Mouse (Mus musculus) spleen, postnatal 10 days (tissue): ENCODE data around the gene Tnfrsf13c.

ENCODE experiments used
- DNase-seq, 2 experiments: peaks; one replicate each; pipeline ENCODE4 v3.0.0; 2021 to 2022; ENCODE audit warnings: low spot score in 2 of 2

Gene Tnfrsf13c

DNA sequence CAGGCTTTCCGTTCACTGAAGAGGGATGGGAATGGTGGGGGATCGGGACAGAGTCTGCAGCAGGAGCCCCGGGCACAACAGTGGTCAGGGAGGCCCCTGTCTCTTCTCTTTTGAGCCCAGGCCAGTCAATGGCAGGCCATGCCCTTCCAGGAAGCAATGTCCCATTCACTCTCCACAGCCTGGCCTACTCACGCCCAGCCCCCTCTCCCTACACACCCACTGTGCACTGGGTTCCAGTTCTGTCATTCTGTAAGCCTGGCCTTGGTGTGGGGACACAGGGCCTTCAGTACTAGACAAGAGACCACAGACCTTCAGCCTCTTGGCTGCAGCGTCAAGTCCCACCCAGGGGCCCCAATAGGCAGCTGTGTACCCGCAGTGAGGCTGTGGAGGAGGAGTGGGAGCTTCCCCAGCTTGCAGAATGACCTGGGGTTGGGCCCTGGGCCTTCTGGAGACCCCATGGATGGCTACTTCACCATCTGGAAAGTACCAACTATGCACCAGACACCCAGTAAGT lies 6.0 kb upstream of the Tnfrsf13c start:
- DNase-seq = no peak

DNA sequence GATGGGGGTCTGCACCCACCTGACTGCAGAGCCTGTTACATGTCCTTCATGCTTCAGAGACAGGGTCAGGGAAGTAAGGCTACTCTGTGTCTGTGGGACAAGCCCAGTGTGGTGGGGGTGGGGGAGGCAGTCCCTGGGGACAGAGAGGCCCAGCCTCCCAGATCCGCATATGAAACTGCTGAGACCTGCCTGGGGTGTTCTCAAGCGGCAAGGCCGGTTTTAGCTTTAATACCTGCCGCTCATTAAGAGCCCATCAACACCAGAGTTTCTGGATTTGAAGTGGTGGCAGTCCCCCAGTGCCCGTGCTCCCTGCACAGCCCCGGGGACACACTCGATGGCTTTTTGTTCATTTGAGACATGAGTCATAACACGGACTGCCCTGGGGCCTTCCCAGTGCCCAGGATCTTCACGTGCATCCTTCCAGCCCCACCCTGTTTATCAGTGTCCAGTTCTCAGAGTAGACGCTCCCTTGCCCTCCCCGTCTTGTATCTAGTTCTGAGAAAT lies 5.4 kb upstream of the Tnfrsf13c start:
- DNase-seq = peak in 1 of 2 experiments; percentile 73

- DNase-seq = no peak
These were observed 1.6 kb upstream of the Tnfrsf13c start for GRCm38 (mm10) chr15:82225769-82226168.

DNA sequence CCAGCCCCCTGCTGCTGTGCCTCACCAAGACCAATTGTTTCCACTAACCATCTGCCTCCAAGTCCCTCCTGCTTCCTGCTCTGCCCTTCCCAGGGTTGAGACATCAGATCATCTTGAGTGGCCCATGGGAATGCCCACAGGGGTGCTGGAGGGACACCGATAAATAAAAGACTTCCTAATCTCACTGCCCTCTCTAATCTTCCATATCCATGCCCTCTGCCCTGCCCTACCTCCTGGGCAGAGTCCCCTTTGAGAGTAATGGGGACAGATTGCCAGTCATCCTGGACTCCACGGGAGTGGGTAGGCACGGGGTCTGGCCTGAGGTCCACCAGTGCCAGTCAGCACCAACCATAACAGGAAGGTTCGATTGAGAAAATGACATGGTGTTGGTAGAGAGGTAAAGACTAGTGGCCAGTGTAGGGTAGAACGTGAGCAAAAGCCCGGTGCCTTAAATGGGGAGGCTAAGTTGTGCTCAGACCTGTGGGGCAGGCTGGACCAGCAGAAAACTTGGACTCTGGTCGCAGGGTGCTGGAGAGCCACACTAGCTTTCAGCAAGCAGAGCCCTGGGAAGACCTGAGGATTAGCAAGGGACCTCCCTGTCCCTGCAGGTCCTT lies 540 bp upstream of the Tnfrsf13c start:
- no peak for DNase-seq

- no peak for DNase-seq
These were observed 918 bp downstream of the Tnfrsf13c start for GRCm38 (mm10) chr15:82223251-82223650.

DNA sequence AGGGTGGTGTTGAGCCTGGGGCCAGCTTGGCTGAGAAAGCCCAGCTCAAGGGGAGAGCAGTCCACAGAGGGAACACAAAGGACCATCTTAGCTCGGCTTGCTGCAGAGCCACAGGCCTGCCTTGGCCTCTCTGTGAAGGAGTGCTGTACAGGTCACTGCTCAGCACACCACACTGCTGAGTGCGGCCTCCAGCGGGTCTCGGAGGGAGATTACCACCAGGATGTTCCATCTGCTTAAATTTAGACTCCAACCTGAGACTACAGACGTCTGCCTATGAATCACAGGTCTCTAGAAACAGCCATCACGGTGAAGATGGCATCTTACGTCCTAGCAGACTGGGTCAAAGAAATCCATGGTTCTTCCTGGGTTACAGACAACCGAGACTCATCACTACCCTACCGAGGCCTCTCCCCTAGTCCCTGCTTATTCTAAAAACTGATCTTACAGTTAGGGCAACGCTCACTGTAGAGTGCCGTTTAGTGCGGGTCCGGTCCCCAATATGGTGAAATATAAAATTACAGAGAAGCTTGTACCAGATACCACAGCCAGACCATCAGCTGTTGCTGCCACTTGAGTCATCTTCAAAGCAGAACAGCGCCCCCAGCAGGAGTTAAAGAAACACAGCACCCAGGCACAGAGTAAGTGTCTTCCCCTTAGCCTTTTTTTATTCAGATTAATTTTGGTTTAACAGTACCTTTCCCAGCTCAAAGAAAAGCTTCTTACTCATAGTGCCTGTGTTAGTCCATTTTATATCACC lies 2.9 kb downstream of the Tnfrsf13c start:
- no peak for DNase-seq

GRCm38 (mm10) chr15:82220003-82220675 lies 4.0 kb downstream of the Tnfrsf13c start:
- no peak for DNase-seq

DNA sequence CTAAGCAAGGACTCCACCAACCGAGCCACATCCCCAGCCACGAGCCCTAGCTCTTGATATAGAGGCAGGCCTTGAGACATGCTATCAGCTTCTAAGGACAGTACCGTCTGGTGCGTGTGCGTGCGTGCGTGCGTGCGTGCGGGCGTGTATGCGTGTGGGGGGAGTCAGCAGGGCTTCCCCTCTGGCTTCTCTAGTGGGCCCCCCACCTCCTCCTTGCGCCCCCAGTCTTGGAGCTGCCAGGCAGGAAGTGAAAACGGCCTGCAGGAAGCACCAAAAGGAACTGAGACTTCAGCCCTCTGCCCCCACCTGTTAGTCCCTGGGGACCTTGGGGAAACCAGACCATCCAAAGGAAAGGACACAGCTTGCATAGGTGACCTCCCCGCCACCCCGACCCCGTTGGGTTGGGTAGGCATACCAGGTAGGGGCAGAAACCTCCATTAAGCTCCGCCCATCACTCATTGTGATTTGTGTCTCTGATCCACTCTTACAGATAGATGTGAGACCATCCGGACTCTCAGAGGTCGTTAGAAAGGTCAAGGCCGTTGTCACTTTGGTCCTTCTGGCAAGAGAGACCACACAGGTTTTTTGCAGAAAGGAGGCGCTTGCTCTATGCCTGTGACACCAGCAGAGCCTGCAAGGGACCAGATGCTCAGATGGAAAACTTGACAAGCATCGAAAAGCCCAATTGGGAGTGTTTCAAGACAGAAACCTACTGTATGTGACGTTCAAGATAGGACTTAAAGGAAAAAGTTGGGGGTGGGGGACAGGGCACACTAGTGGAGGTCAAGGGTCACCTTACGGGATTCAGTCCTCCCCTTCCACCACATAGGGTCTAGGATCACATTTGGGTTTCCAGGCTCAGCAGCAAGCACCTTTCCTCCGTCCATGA lies 5.1 kb downstream of the Tnfrsf13c start:
- peak in 1 of 2 experiments; percentile 78 for DNase-seq

DNA sequence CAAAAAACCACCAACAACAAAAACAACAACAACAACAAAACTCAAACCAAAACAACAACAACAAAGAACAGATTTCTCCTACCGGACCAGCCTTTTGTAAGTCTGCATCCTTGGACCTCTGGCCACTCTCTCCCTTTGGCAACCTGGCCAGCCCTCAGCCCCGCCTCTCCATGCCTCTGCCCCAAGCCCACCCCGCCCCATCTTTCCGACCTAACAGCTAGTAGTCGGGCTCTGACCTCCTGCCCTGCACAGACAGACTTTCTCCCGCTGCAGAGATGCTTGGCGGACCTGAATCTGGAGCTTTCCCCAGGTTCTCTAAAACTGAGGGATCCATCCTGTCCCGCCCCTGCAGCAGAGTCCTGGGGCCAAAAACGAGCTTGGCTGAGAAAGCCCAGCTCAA lies 6.2 kb downstream of the Tnfrsf13c start:
- no peak for DNase-seq

GRCm38 (mm10) chr15:82217039-82217438 lies 7.1 kb downstream of the Tnfrsf13c start:
- no peak for DNase-seq

GRCm38 (mm10) chr15:82216142-82216827 lies 7.9 kb downstream of the Tnfrsf13c start:
- DNase-seq = no peak

DNA sequence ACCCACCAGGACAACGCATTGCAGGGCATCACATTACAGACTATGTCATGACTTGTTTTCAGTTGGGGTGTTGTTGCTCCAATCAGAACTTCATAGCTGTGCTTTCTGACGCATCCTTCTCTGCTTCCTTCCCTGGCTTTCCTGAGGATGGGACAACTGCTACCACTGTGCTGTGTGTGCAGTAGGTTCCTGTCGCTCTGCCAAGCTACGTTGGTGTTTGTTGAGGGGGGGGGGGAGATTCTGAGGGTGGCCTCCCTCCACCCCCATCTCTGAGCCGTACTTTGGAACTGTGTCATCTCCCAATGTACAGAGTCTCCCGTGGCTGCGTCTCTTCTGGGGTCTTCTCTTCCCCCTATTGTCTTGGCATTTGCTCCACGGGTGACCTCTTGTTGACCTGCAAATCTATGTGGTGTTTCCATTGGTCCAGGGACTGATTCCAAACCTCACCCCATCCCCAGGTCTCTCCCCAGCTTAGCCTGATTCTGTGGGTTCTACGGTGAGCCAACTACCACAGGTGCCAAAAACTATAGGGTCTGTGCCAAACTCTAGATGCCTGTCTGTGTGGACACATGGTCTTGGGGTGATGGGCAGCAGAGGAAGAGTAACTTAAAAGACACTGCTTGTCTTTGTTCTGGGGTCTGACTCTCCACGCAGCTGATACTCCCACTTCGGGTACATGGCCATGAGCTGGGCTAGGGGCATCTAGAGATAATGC lies 8.7 kb downstream of the Tnfrsf13c start:
- no peak for DNase-seq

DNA sequence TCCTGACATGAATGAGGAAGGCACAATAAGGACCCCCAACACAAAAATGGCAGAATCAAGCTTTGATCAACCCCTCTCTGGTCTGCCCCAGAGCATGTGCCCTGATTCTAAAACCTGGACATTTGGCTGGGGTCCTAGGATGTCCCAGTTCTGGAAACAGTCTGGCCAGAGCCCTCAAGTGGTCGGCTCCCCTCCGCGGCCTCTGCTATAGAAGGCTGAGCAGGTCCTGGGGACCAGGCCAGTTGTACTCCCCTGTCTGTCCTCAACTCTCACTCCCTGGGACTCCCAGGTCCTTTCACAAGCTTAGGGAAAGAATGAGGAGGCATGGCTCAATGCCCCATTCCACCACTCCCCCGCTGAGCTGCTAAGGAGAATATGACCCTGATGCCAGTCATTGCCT lies 10.9 kb downstream of the Tnfrsf13c start:
- no peak for DNase-seq

DNA sequence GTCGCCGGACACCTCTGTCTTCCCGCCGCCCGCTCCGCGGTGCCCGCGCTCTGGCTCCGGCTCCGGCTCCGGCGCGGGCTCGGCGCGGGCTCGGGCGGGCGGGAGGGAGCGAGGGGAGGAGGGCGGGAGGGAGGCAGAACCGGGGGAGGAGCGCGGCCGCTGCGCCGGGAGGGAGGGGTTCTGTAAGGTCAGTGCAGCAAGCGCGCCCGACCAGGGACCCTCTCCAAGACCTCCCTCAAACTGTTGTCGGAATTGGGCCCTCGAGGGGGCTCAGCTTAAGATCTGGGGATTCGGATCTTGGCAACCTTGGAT lies 11.5 kb downstream of the Tnfrsf13c start, which contains the start of gene Shisa8:
Gene Shisa8 (minus strand): TSS at position 64 of the 312 bp plus-strand sequence.
- no peak for DNase-seq

GRCm38 (mm10) chr15:82211911-82212751 lies 12.0 kb downstream of the Tnfrsf13c start:
- DNase-seq = no peak

DNA sequence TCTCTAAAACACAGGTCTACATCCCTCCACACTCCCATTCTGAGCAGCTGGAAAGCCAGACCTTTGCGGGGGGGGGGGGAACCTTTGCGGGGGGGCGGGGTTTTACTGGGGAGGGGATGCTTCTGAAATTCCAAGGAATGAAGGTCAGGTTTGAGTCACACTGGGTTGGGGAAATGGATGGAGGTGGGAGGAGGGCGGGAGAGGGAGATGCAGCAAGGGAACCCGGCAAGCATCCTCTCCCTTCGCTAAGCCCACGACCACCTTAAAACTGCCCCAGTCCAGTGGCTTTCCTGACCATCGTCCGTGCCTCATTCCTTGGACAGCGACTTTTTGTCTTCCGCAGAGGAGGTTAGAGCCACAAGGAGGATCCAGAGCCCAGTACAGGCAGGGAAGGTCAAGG lies 12.9 kb downstream of the Tnfrsf13c start:
- no peak for DNase-seq

DNA sequence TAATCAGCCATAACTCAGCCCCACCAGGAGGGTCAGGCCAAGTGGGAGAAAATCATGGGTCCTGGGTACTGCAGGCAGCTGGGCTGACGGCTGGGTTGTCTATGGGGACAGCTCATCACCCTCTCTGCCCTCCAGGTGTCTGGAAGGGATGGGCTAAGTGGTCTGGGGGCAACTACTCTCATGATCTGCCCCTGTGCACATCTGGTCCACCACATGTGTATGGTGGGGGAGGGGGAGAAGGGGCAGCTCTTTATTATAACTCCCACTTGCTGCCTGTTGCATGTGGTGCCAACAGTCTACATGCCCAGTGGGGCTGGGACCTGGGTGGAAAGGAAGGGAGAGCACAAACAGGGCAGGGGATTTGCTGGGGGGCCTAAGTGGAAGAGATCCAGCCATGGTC lies 13.4 kb downstream of the Tnfrsf13c start:
- DNase-seq = no peak

DNA sequence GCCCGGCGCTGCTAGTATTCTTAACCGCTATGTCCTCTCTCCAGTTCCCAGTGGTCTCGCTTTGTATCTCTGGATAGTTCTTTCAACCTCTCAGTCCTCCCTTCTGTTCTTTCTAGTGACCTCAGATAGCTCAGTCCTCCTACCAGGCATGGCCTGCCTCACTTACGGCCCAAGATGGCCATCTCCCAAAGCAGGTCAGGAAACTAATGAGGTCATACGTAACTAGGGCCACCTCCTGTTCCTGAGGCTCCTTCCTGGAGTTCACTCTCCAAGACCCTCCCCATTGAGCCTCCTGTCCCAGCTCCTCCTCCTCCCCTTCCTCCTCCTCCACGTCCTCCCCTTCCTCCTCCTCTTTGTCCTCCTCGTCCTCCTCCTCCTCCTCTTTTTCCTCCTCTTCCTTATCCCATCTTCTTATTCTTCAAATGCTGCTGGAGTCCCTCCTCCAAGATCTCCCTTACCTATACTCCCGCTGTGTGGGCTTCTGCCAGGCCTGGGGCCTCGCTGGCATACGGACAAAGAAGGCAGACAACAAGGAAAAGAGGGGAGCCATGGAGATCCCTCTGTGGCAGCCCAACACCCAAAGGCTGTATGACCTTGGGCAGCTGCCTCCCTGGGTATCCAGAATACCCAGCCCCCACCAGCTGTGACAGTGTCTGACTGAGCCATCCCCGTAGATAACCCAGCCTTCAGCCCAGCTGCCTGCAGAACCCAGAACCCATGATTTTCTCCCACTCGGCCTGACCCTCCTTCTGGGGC lies 14.7 kb downstream of the Tnfrsf13c start:
- DNase-seq = no peak

- no peak for DNase-seq
These were observed 15.9 kb downstream of the Tnfrsf13c start for GRCm38 (mm10) chr15:82208307-82208706.
